Comparison of ENCODE assay signal across 8 mouse cellular contexts in the genomic region with DNA sequence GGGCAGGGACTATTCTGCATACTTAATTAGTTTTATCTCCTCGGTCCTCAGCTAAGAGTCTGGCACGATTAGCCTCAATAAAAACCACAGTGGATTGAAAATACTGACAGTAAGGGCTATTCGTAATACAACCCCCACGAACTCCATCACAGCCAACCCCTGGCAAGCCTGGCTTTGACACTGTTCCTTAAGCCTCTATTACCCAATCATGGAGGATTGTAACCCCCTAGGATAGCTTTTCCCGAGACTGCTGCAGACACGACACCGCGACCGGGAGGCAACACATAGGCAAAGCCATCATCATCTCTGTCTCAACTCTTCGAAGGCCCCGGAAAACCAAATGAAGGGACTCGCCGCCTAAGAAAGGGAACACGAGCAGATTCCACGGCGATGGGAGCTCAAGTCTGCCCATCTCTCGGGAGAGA. TPM values are rescaled to one million over a fixed set of nuclear protein-coding genes. Genes with fewer than 3 reads are reported as not detected.
DNase-seq lines count a peak whose midpoint lies in the region; ATAC-seq and TF ChIP-seq lines count a peak whose summit lies in the region.

No protein-coding gene starts in this region.

- peak overlapping the region; percentile 95 for H3K27ac ChIP-seq in layer of hippocampus, adult 2 months
- H3K27ac ChIP-seq in hindbrain, embryonic 10.5 days = peak overlapping the region; percentile 97
- H3K27ac ChIP-seq in macrophage = peak overlapping the region; percentile 49

- H3K4me3 ChIP-seq in layer of hippocampus, adult 2 months = peak overlapping the region; percentile 92
- peak overlapping the region; percentile 95 for H3K4me3 ChIP-seq in hindbrain, embryonic 10.5 days
- H3K4me3 ChIP-seq in macrophage (ENCODE audit: inconsistent target) = peak overlapping the region; percentile 94

- peaks cover 28% of the 10 kb centered on the region for H3K36me3 ChIP-seq in hindbrain, embryonic 10.5 days
- H3K36me3 ChIP-seq in macrophage (ENCODE audit: inconsistent target) = peaks cover 9% of the 10 kb centered on the region; the same call in 1 of the 2 replicates

- H3K9me3 ChIP-seq in hindbrain, embryonic 10.5 days = no peaks in the 10 kb centered on the region

- DNase-seq in layer of hippocampus, adult 2 months (ENCODE audit: low spot score in 2 of 2) = peak in 1 of 2 experiments; percentile 11
- no peak for DNase-seq in layer of hippocampus, adult 9-11 months
- DNase-seq in brain, adult 2 months (ENCODE audit: low read depth, low spot score) = peak; percentile 26
- DNase-seq in hindbrain, embryonic 10.5 days (ENCODE audit: low spot score) = no peak
- DNase-seq in adrenal gland, postnatal 10 days = no peak

- H3K79me2 ChIP-seq in macrophage (ENCODE audit: inconsistent target) = peaks cover 54% of the 10 kb centered on the region

- under 1% methylated on average over 17 of the region's 17 CpGs for WGBS in hindbrain, embryonic 10.5 days
- WGBS in macrophage (ENCODE audit: missing documents) = 0% methylated on average over 16 of the region's 17 CpGs

- H3K27me3 ChIP-seq in hindbrain, embryonic 10.5 days (ENCODE audit: insufficient read depth, poor library complexity, severe bottlenecking) = no peaks in the 10 kb centered on the region

- H3K4me1 ChIP-seq in hindbrain, embryonic 10.5 days (replicated peaks) = peaks cover 20% of the 10 kb centered on the region

- ATAC-seq in inflammation-experienced regulatory T-cells, adult 6 months = no peak
- no peak for ATAC-seq in activated CD4-positive, CD25-positive, alpha-beta regulatory T cell, adult 4 months

- no peak for TF ChIP-seq CTCF in layer of hippocampus, adult 2 months (conservative IDR thresholded peaks at IDR 0.05)

RNA-seq across cellular contexts. Expression of a gene that starts 0.6 kb away (rescaled TPM):
- 10 to 100 TPM; 88.5 to 89.2 TPM for total RNA-seq in layer of hippocampus, adult 2 months (2021)
- 95.7 and 99.7 TPM in 2 replicates for polyA plus RNA-seq in hindbrain, embryonic 10.5 days (2016; fragmentation: Nextera tagmentation; extraction: Ambion mirVana)
- total RNA-seq in macrophage (2018; cell fraction: chromatin; rRNA removed) = 100 to 1,000 TPM; 101 to 362 (median 266) TPM
- total RNA-seq in macrophage (2018; cell fraction: cytosol; rRNA removed) = 10 to 100 TPM; 27.7 to 57.3 (median 42.6) TPM
- 100 to 1,000 TPM in 24 of 26 experiments, 10 to 100 TPM in 2; 89.4 to 238 (median 144) TPM for total RNA-seq in macrophage (2018; cell fraction: nucleus; rRNA removed)
- 43.9 to 56.0 TPM (median 44.3 TPM) in 3 replicates for polyA plus RNA-seq in macrophage (2018)
- 100 to 1,000 TPM in 2 of 3 experiments, 10 to 100 TPM in 1; 94.3 to 115 (median 103) TPM for polyA plus RNA-seq in inflammation-experienced regulatory T-cells, adult 6 months (2017; shearing (Covaris generic))
- 100 to 1,000 TPM; 115 to 120 TPM for total RNA-seq in adrenal gland, postnatal 10 days (2021)
- 10 to 100 TPM; 91.8 to 100.0 TPM for polyA plus RNA-seq in activated CD4-positive, CD25-positive, alpha-beta regulatory T cell, adult 4 months (2017; shearing (Covaris generic))

RNA-seq across cellular contexts. Expression of a gene that starts 48.3 kb away (rescaled TPM):
- total RNA-seq in layer of hippocampus, adult 2 months (2021) = 10 to 100 TPM; 20.3 to 25.5 TPM
- polyA plus RNA-seq in hindbrain, embryonic 10.5 days (2016; fragmentation: Nextera tagmentation; extraction: Ambion mirVana) = 20.1 and 31.2 TPM in 2 replicates
- total RNA-seq in macrophage (2018; cell fraction: chromatin; rRNA removed) = 10 to 100 TPM; 27.9 to 70.6 (median 47.1) TPM
- 10 to 100 TPM; 36.1 to 51.8 (median 44.6) TPM for total RNA-seq in macrophage (2018; cell fraction: cytosol; rRNA removed)
- total RNA-seq in macrophage (2018; cell fraction: nucleus; rRNA removed) = 10 to 100 TPM; 26.7 to 82.6 (median 41.2) TPM
- 29.8 to 93.3 TPM (median 43.4 TPM) in 3 replicates for polyA plus RNA-seq in macrophage (2018)
- polyA plus RNA-seq in inflammation-experienced regulatory T-cells, adult 6 months (2017; shearing (Covaris generic)) = 10 to 100 TPM; 51.4 to 60.7 (median 54.9) TPM
- 10 to 100 TPM; 52.2 to 54.8 TPM for total RNA-seq in adrenal gland, postnatal 10 days (2021)
- 10 to 100 TPM; 54.1 to 60.2 TPM for polyA plus RNA-seq in activated CD4-positive, CD25-positive, alpha-beta regulatory T cell, adult 4 months (2017; shearing (Covaris generic))
